Mouse (Mus musculus): ENCODE measurements around the gene Hip1. TPM values are rescaled to one million over a fixed set of nuclear protein-coding genes. Genes with fewer than 3 reads are reported as not detected.

Gene Hip1
- 30.2 and 31.7 TPM in 2 replicates for polyA plus RNA-seq (2014; fragmentation: Nextera tagmentation; extraction: Ambion mirVana)

DNA sequence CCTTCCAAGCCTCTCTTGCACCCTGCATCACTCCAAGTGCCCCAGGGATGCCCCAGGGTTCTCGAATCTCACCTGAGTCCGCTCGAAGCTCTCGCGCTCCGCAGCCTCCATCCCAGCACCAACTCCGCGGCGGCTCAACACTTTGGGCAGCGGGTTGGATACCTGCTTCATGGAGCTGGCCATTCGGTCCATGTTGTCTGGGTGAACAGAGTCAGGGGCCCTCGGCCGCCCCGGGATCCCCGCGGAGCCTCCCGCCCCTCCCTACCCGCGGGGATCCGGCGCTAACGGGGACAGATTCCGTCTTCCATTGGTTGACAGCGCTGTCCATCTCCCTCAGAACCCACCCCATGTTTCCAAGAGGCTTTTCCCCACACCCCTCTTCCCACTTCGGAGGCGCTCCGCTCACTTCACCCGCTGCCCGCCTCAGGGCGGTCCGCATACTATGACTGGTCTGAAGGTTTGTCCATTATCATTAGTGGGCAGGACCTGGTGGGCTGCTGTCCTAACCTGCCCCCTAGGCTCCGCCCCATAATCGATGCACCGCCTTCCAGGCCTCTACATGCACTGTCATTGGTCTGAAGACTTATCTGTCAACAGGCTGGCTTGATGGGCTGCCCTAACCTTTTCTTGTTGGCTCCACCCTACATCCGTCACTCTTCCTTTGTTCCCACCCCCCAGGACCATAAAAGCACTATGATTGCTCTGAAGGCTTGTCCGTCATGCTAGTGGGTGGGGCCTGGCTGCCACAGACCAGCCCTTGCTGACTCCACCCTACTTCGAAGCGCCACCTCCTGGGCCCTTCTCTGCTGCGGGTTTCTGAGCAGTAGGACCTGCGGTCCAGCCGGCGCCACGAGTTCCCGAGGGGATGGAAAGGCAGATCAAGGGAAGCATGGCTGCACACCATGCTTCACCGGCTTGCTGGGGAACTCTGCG, at the start of gene Hip1:
Gene Hip1 (minus strand): TSS at position 256 of the 933 bp plus-strand sequence.
- Histone ChIP-seq H3K36me3 (ENCODE audit: control insufficient read depth, insufficient read depth, low read length) (no peaks in the 10 kb centered on the region), H3K27me3 (ENCODE audit: control insufficient read depth, insufficient read depth, low read length) (no peaks in the 10 kb centered on the region), H3K27ac (replicated peaks in 1 of 2; ENCODE audit: control insufficient read depth in 1 of 2, insufficient read depth in 1 of 2, low read depth in 2 of 2, low read length in 2 of 2) (peak within 1 kb of the TSS; percentile 46 to 59; a peak in 3 of 4 replicates), H3K4me3 (ENCODE audit: control insufficient read depth in 1 of 2, insufficient read depth in 1 of 2, low read depth in 1 of 2, low read length in 2 of 2) (peak within 1 kb of the TSS; percentile 87 to 92), H3K4me2 (ENCODE audit: low read length) (peak within 1 kb of the TSS; percentile 99), H3K4me1 (ENCODE audit: control insufficient read depth in 2 of 2, insufficient read depth in 2 of 2, low read length in 2 of 2) (peaks cover 4 to 6% of the 10 kb centered on the region in 2 experiments; a peak in 3 of 4 replicates), H3K9me3 (ENCODE audit: control insufficient read depth, low read length) (no peaks in the 10 kb centered on the region), H3K9ac (ENCODE audit: low read length) (peak within 1 kb of the TSS; percentile 82)
- ATAC-seq (ENCODE audit: insufficient number of reproducible peaks, insufficient read depth, low FRiP score, low read depth), result peak; percentile 98
- WGBS, result under 1% methylated on average over 46 of the region's 46 CpGs

DNA sequence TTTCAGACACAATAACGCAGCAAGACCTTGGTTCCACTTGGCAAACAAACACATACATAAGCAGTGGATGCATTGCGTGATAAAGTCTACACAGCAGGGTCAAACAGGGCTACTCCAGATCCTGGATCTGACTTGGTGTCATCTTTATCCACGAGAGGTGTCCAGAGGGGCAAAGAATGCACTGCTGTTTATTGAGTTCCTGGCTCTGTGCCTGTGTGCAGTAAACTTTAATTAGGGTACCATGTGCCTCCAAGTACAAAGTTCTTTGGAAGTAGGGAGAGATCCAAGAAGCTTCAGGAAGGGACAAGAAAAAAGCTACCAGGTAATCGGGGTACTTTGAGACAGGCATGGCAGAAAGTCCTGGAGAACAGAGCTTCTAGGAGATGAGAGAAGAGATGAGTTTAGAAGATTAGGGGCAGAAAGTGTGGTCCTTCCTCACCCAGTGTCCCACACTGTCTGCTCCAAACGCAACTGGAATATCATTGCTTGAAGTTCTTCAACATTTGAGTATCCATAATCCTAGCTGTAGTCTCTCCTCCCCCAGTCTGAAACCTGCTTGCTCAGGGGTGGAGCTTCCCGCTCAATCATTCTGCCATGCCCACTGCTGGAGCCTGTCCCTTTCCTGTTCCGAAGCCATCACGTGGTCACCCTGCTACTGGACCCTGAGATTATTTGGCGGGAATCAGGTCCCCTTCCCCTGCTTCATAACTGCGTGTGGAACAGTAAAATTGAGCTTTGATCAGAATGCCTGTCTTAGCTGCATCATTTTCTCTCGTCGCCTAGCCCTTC, 45.3 kb upstream of the Hip1 start:
- Histone ChIP-seq H3K36me3 (ENCODE audit: control insufficient read depth, insufficient read depth, low read length) (no peaks in the 10 kb centered on the region), H3K4me1 (ENCODE audit: control insufficient read depth in 2 of 2, insufficient read depth in 2 of 2, low read length in 2 of 2) (no peaks in the 10 kb centered on the region), H3K4me3 (ENCODE audit: control insufficient read depth in 1 of 2, insufficient read depth in 1 of 2, low read depth in 1 of 2, low read length in 2 of 2) (no peak overlapping the region), H3K9me3 (ENCODE audit: control insufficient read depth, low read length) (peaks cover 5% of the 10 kb centered on the region; the same call in 1 of the 2 replicates), H3K9ac (ENCODE audit: low read length) (no peak overlapping the region), H3K4me2 (ENCODE audit: low read length) (no peak overlapping the region), H3K27me3 (ENCODE audit: control insufficient read depth, insufficient read depth, low read length) (no peaks in the 10 kb centered on the region), H3K27ac (replicated peaks in 1 of 2; ENCODE audit: control insufficient read depth in 1 of 2, insufficient read depth in 1 of 2, low read depth in 2 of 2, low read length in 2 of 2) (no peak overlapping the region)
- 78% methylated on average over 12 of the region's 12 CpGs for WGBS
- no peak for ATAC-seq (ENCODE audit: insufficient number of reproducible peaks, insufficient read depth, low FRiP score, low read depth)

DNA sequence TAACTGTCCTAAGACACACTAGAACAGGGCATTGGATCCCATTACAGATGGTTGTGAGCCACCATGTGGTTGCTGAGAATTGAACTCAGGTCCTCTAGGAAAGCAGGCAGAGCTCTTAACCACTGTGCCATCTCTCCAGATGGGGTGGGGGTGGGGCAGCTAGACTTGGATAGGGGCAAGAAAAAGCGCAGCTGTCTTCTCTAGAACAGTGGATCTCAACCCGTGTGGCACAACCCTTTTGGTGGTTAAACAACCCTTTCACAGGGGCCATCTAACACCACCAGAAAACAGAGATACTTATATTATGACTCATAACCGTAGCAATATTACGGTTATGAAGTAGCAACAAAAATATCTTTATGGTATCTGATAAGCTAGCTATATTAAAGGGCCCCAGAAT, 42.8 kb upstream of the Hip1 start:
- no peaks in the 10 kb centered on the region for H3K4me1 ChIP-seq (ENCODE audit: control insufficient read depth in 2 of 2, insufficient read depth in 2 of 2, low read length in 2 of 2)
- peaks cover 5% of the 10 kb centered on the region; the same call in 1 of the 2 replicates for H3K9me3 ChIP-seq (ENCODE audit: control insufficient read depth, low read length)
- no peak overlapping the region for H3K27ac ChIP-seq (replicated peaks in 1 of 2; ENCODE audit: control insufficient read depth in 1 of 2, insufficient read depth in 1 of 2, low read depth in 2 of 2, low read length in 2 of 2)
- no peak overlapping the region for H3K4me3 ChIP-seq (ENCODE audit: control insufficient read depth in 1 of 2, insufficient read depth in 1 of 2, low read depth in 1 of 2, low read length in 2 of 2)
- no peaks in the 10 kb centered on the region for H3K27me3 ChIP-seq (ENCODE audit: control insufficient read depth, insufficient read depth, low read length)
- 77% methylated on average over 4 of the region's 4 CpGs for WGBS
- H3K9ac ChIP-seq (ENCODE audit: low read length), result no peak overlapping the region
- no peak for ATAC-seq (ENCODE audit: insufficient number of reproducible peaks, insufficient read depth, low FRiP score, low read depth)
- no peaks in the 10 kb centered on the region for H3K36me3 ChIP-seq (ENCODE audit: control insufficient read depth, insufficient read depth, low read length)
- no peak overlapping the region for H3K4me2 ChIP-seq (ENCODE audit: low read length)

DNA sequence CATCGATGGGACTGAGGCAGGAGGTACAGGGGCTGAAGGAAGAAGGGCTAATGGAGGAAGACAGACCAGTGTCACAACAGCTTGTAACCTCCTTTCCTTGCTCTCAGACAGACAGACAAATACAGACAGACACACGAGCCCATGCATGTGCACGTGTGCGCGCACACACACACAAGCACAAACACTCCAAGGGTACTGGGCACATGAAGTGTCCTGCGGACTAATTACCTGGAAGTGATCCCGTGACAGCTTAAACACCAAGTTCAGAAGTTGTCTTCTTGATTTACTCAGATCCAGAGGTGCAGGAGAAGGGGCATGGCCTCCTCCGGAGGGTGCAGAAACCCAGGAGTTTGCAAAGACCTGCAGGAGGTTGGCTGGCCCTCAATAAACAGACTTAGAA, 40.8 kb upstream of the Hip1 start:
- no peak overlapping the region for H3K27ac ChIP-seq (replicated peaks in 1 of 2; ENCODE audit: control insufficient read depth in 1 of 2, insufficient read depth in 1 of 2, low read depth in 2 of 2, low read length in 2 of 2)
- no peaks in the 10 kb centered on the region for H3K27me3 ChIP-seq (ENCODE audit: control insufficient read depth, insufficient read depth, low read length)

DNA sequence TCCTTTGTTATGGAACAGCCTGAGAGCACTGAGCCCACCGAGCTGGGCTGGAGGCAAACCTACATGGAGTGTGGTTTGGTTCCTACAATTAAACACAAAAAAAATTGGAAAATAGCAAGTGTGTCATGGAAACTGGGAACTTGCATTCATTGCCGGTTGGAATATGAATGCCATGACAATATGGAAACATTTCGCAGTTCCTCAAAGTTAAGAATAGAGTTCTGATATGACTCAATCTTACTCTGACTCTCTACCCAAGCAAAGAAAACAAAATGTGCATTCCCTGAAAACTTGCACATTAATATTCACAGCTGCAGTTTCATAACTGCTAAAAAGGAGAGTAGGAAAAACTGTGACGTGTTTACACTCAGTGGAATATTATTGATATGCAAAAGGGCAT, 37.4 kb upstream of the Hip1 start:
- no peak overlapping the region for H3K4me2 ChIP-seq (ENCODE audit: low read length)
- no peaks in the 10 kb centered on the region for H3K36me3 ChIP-seq (ENCODE audit: control insufficient read depth, insufficient read depth, low read length)
- WGBS, result 81% methylated on average over 4 of the region's 4 CpGs
- no peaks in the 10 kb centered on the region for H3K4me1 ChIP-seq (ENCODE audit: control insufficient read depth in 2 of 2, insufficient read depth in 2 of 2, low read length in 2 of 2)
- H3K27ac ChIP-seq (replicated peaks in 1 of 2; ENCODE audit: control insufficient read depth in 1 of 2, insufficient read depth in 1 of 2, low read depth in 2 of 2, low read length in 2 of 2), result no peak overlapping the region
- no peak overlapping the region for H3K4me3 ChIP-seq (ENCODE audit: control insufficient read depth in 1 of 2, insufficient read depth in 1 of 2, low read depth in 1 of 2, low read length in 2 of 2)
- ATAC-seq (ENCODE audit: insufficient number of reproducible peaks, insufficient read depth, low FRiP score, low read depth), result no peak
- no peak overlapping the region for H3K9ac ChIP-seq (ENCODE audit: low read length)
- H3K9me3 ChIP-seq (ENCODE audit: control insufficient read depth, low read length), result no peaks in the 10 kb centered on the region
- no peaks in the 10 kb centered on the region for H3K27me3 ChIP-seq (ENCODE audit: control insufficient read depth, insufficient read depth, low read length)

More for the DNA sequence above, 40.8 kb upstream of the Hip1 start:
- Histone ChIP-seq H3K4me3 (ENCODE audit: control insufficient read depth in 1 of 2, insufficient read depth in 1 of 2, low read depth in 1 of 2, low read length in 2 of 2) (no peak overlapping the region), H3K4me1 (ENCODE audit: control insufficient read depth in 2 of 2, insufficient read depth in 2 of 2, low read length in 2 of 2) (no peaks in the 10 kb centered on the region), H3K4me2 (ENCODE audit: low read length) (no peak overlapping the region), H3K36me3 (ENCODE audit: control insufficient read depth, insufficient read depth, low read length) (no peaks in the 10 kb centered on the region), H3K9me3 (ENCODE audit: control insufficient read depth, low read length) (no peaks in the 10 kb centered on the region), H3K9ac (ENCODE audit: low read length) (no peak overlapping the region)
- 85% methylated on average over 8 of the region's 8 CpGs for WGBS
- ATAC-seq (ENCODE audit: insufficient number of reproducible peaks, insufficient read depth, low FRiP score, low read depth), result no peak

DNA sequence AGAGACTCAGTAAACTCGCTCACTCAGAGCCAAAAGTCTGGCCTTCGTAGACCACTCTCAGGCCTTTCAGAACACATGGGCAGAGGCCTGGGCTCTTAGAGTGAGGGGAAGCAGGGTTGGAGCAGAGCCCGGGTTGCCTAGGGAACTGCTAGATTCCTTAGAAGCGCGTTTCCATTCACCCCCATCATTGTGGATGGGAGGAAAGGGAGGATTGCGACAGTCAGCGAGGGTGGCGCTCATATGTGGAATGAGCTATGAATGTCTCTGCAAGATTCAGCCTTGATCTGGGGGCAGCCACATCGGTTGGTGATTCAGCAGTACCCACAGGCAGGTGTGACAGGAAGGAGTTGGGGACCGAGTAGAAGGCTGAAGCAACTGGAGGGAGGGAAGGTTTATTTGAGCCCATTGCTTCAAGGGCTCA, 34.4 kb upstream of the Hip1 start:
- 82% methylated on average over 10 of the region's 10 CpGs for WGBS
- no peaks in the 10 kb centered on the region for H3K4me1 ChIP-seq (ENCODE audit: control insufficient read depth in 2 of 2, insufficient read depth in 2 of 2, low read length in 2 of 2)

DNA sequence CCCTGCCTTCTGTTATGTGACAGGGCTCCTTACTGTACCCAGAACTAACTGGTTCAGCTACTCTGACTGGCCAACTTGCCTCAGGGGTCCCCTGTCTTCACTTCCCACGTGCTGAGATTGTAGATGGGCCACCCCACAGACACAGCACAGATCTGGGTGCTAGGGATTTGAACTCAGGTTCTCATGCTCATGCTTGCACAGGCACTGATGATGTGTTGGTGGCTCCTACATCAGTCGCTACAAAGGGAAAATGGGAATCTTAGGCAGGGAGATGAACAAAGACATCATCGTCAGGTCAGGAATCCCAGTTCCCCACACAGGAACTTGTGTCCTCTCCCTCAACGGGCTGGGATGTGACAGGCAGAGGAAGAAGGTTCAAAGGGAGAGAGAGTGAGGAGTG, 31.1 kb upstream of the Hip1 start:
- ATAC-seq (ENCODE audit: insufficient number of reproducible peaks, insufficient read depth, low FRiP score, low read depth), result no peak
- Histone ChIP-seq H3K9me3 (ENCODE audit: control insufficient read depth, low read length) (no peaks in the 10 kb centered on the region), H3K4me1 (ENCODE audit: control insufficient read depth in 2 of 2, insufficient read depth in 2 of 2, low read length in 2 of 2) (no peaks in the 10 kb centered on the region), H3K4me2 (ENCODE audit: low read length) (no peak overlapping the region), H3K27ac (replicated peaks in 1 of 2; ENCODE audit: control insufficient read depth in 1 of 2, insufficient read depth in 1 of 2, low read depth in 2 of 2, low read length in 2 of 2) (no peak overlapping the region), H3K4me3 (ENCODE audit: control insufficient read depth in 1 of 2, insufficient read depth in 1 of 2, low read depth in 1 of 2, low read length in 2 of 2) (no peak overlapping the region), H3K36me3 (ENCODE audit: control insufficient read depth, insufficient read depth, low read length) (no peaks in the 10 kb centered on the region), H3K9ac (ENCODE audit: low read length) (no peak overlapping the region), H3K27me3 (ENCODE audit: control insufficient read depth, insufficient read depth, low read length) (no peaks in the 10 kb centered on the region)
- WGBS, result 64% methylated on average over 4 of the region's 4 CpGs

More for the DNA sequence above, 34.4 kb upstream of the Hip1 start:
- H3K27me3 ChIP-seq (ENCODE audit: control insufficient read depth, insufficient read depth, low read length), result no peaks in the 10 kb centered on the region
- no peak overlapping the region for H3K27ac ChIP-seq (replicated peaks in 1 of 2; ENCODE audit: control insufficient read depth in 1 of 2, insufficient read depth in 1 of 2, low read depth in 2 of 2, low read length in 2 of 2)
- no peak overlapping the region for H3K4me3 ChIP-seq (ENCODE audit: control insufficient read depth in 1 of 2, insufficient read depth in 1 of 2, low read depth in 1 of 2, low read length in 2 of 2)
- H3K36me3 ChIP-seq (ENCODE audit: control insufficient read depth, insufficient read depth, low read length), result no peaks in the 10 kb centered on the region
- H3K4me2 ChIP-seq (ENCODE audit: low read length), result no peak overlapping the region
- H3K9ac ChIP-seq (ENCODE audit: low read length), result no peak overlapping the region
- H3K9me3 ChIP-seq (ENCODE audit: control insufficient read depth, low read length), result no peaks in the 10 kb centered on the region
- ATAC-seq (ENCODE audit: insufficient number of reproducible peaks, insufficient read depth, low FRiP score, low read depth), result no peak
